Mouse (Mus musculus) macrophage (primary cell): ENCODE results near the gene Gm5938. TPM values are rescaled to one million over a fixed set of nuclear protein-coding genes. Genes with fewer than 3 reads are reported as not detected.

Source experiments
- H3K27ac ChIP-seq: fragments of 350-480 bp; formaldehyde crosslinking; 2 replicates; pipeline ENCODE4 v1.9.0; 2021
- H3K36me3 ChIP-seq: fragments of 350-480 bp; formaldehyde crosslinking; 2 replicates; pipeline ENCODE4 v1.9.0; 2021; ENCODE audit errors: inconsistent target
- H3K4me3 ChIP-seq: fragments of 350-480 bp; formaldehyde crosslinking; 2 replicates; pipeline ENCODE4 v1.9.0; 2021; ENCODE audit errors: inconsistent target
- H3K79me2 ChIP-seq: fragments of 350-480 bp; formaldehyde crosslinking; 2 replicates; pipeline ENCODE4 v1.9.0; 2021; ENCODE audit errors: inconsistent target
- WGBS: methylation state at CpG from one replicate; pipeline ENCODE4 v1.1.7; 2026; ENCODE audit warnings: inconsistent platforms; ENCODE audit not compliant: missing documents; 5-methylcytosine and 5-hydroxymethylcytosine counted together
- polyA plus RNA-seq: library from polyadenylated mRNA; stranded (reverse); fragments of 250-400 nt; gene quantifications from 3 replicates; pipeline ENCODE4 v1.2.4, GENCODE M21; 2018; ENCODE audit warnings: inconsistent platforms
- total RNA-seq, 78 experiments: library from RNA; depleted of rRNA; stranded (reverse); fragments of 250-400 nt; gene quantifications; 1 replicate in 9 of 78; 2 replicates in 24 of 78; 3 replicates in 43 of 78; 4 replicates in 2 of 78; pipeline ENCODE4 v1.2.4; 2018; ENCODE audit warnings: inconsistent platforms in 56 of 78

Gene Gm5938
- total RNA-seq (2018; cell fraction: chromatin; rRNA removed) = not detected
- total RNA-seq (2018; cell fraction: cytosol; rRNA removed) = not detected
- total RNA-seq (2018; cell fraction: nucleus; rRNA removed) = not detected
- not detected in 3 replicates for polyA plus RNA-seq

DNA sequence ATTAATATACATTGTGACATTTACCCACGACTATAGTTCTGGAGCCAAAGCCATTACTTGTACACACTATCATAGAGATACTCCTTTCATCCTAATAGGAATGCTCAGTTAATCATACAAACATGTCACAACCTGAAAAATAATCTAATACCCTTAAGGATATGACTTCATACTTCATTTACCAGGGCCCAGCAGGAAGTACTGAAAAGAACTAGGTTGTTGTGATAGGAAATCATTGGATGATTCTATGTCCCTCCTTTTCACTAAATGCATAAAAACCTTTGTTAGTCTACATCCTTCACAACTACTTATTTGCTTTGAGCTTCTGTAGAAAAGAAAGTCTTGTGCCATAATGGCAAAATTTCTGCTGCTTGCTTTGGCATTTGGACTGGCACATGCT lies at the start of gene Gm5938:
Gene Gm5938, plus strand, starts transcription at position 301 of the 400 bp plus-strand sequence.
- Histone ChIP-seq H3K4me3 (no peak within 1 kb of the TSS), H3K79me2 (no peaks in the 10 kb centered on the region), H3K27ac (no peak within 1 kb of the TSS), H3K36me3 (no peaks in the 10 kb centered on the region)
- WGBS = 50% methylated on average over 1 of the region's 1 CpGs

DNA sequence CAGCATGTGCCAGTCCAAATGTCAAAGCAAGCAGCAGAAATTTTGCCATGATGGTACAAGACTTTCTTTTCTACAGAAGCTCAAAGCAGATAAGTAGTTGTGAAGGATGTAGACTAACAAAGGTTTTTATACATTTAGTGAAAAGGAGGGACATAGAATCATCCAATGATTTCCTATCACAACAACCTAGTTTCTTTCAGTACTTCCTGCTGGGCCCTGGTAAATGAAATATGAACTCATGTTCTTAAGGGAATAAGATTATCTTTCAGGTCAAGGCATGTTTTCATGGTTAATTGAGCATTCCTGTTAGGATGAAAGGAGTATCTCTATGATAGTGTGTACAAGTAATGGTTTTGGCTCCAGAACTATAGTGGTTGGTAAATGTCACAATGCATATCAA lies 34.0 kb upstream of the Gm5938 start, which contains the start of gene Obp1a:
Gene Obp1a, minus strand, starts transcription at position 101 of the 400 bp plus-strand sequence.
- H3K36me3 ChIP-seq = no peaks in the 10 kb centered on the region
- no peak within 1 kb of the TSS for H3K27ac ChIP-seq
- no peak within 1 kb of the TSS for H3K4me3 ChIP-seq
- H3K79me2 ChIP-seq = no peaks in the 10 kb centered on the region

Other genes starting within 250 kb of the Gm5938 start
- gene 5430402E10Rik, start 200.4 kb upstream of the Gm5938 start, polyA plus RNA-seq = not detected in 3 replicates
- gene Obp1a, start 34.1 kb upstream of the Gm5938 start, polyA plus RNA-seq = not detected in 3 replicates
- not detected in 3 replicates for gene Obp1b, start 61.3 kb downstream of the Gm5938 start, polyA plus RNA-seq
- gene Gm14743, start 120.5 kb downstream of the Gm5938 start, polyA plus RNA-seq = not detected in 3 replicates
- gene 4930480E11Rik, start 244.2 kb downstream of the Gm5938 start, polyA plus RNA-seq = not detected in 3 replicates